Mouse (Mus musculus): ENCODE measurements around the gene Mid1. TPM values are rescaled to one million over a fixed set of nuclear protein-coding genes. Genes with fewer than 3 reads are reported as not detected.
"Not testable (repeated sequence)": the region's sequence is repeated elsewhere in the genome, so short reads cannot be mapped to it uniquely, and the experiment has no call there.

The Mid1 gene
- polyA plus RNA-seq, 1 experiment from 2014 or later = 13.7 TPM

GRCm38 (mm10) chrX:170003536-170003935 is 318.5 kb downstream of the Mid1 start:
- H3K9me3 ChIP-seq (replicated peaks; ENCODE audit: control insufficient read depth, low read length) = peaks cover 28% of the 10 kb centered on the region
- H3K9ac ChIP-seq (replicated peaks; ENCODE audit: low read length); H3K36me3 ChIP-seq (replicated peaks; ENCODE audit: control insufficient read depth, insufficient read depth, low read depth, low read length); DNase-seq (ENCODE audit: low spot score); ATAC-seq (replicated peaks; ENCODE audit: insufficient number of reproducible peaks, low FRiP score, low TSS enrichment, low read depth); H3K27me3 ChIP-seq (ENCODE audit: control insufficient read depth, insufficient read depth, low read length); H3K4me2 ChIP-seq (ENCODE audit: low read depth, low read length); H3K4me3 ChIP-seq (ENCODE audit: low read depth, low read length); H3K27ac ChIP-seq (replicated peaks; ENCODE audit: low read depth, low read length); H3K4me1 ChIP-seq (ENCODE audit: control insufficient read depth, insufficient read depth, low read length): not testable (repeated sequence)
- WGBS = 25% methylated on average over 1 of the region's 1 CpGs

GRCm38 (mm10) chrX:170004236-170004635 is 319.2 kb downstream of the Mid1 start:
- WGBS = 39% methylated on average over 2 of the region's 2 CpGs
- H3K9ac ChIP-seq (replicated peaks; ENCODE audit: low read length); H3K4me1 ChIP-seq (ENCODE audit: control insufficient read depth, insufficient read depth, low read length); H3K27ac ChIP-seq (replicated peaks; ENCODE audit: low read depth, low read length); H3K4me2 ChIP-seq (ENCODE audit: low read depth, low read length); H3K4me3 ChIP-seq (ENCODE audit: low read depth, low read length); H3K36me3 ChIP-seq (replicated peaks; ENCODE audit: control insufficient read depth, insufficient read depth, low read depth, low read length); H3K27me3 ChIP-seq (ENCODE audit: control insufficient read depth, insufficient read depth, low read length); DNase-seq (ENCODE audit: low spot score): not testable (repeated sequence)
- 0 out of 2 replicates have a peak, but pooled peaks have one; percentile 19 for ATAC-seq (replicated peaks; ENCODE audit: insufficient number of reproducible peaks, low FRiP score, low TSS enrichment, low read depth)
- H3K9me3 ChIP-seq (replicated peaks; ENCODE audit: control insufficient read depth, low read length) = peaks cover 31% of the 10 kb centered on the region

- H3K27ac ChIP-seq (replicated peaks; ENCODE audit: low read depth, low read length); H3K4me3 ChIP-seq (ENCODE audit: low read depth, low read length); H3K4me2 ChIP-seq (ENCODE audit: low read depth, low read length); H3K27me3 ChIP-seq (ENCODE audit: control insufficient read depth, insufficient read depth, low read length); H3K4me1 ChIP-seq (ENCODE audit: control insufficient read depth, insufficient read depth, low read length); H3K9ac ChIP-seq (replicated peaks; ENCODE audit: low read length); ATAC-seq (replicated peaks; ENCODE audit: insufficient number of reproducible peaks, low FRiP score, low TSS enrichment, low read depth); H3K36me3 ChIP-seq (replicated peaks; ENCODE audit: control insufficient read depth, insufficient read depth, low read depth, low read length); DNase-seq (ENCODE audit: low spot score): not testable (repeated sequence)
- H3K9me3 ChIP-seq (replicated peaks; ENCODE audit: control insufficient read depth, low read length) = peaks cover 36% of the 10 kb centered on the region
- 28% methylated on average over 5 of the region's 5 CpGs for WGBS
Observed at GRCm38 (mm10) chrX:170004793-170005192, 319.8 kb downstream of the Mid1 start.

GRCm38 (mm10) chrX:170005194-170005593 is 320.2 kb downstream of the Mid1 start:
- not testable (repeated sequence) for H3K27ac ChIP-seq (replicated peaks; ENCODE audit: low read depth, low read length); H3K36me3 ChIP-seq (replicated peaks; ENCODE audit: control insufficient read depth, insufficient read depth, low read depth, low read length); H3K27me3 ChIP-seq (ENCODE audit: control insufficient read depth, insufficient read depth, low read length); ATAC-seq (replicated peaks; ENCODE audit: insufficient number of reproducible peaks, low FRiP score, low TSS enrichment, low read depth); H3K4me1 ChIP-seq (ENCODE audit: control insufficient read depth, insufficient read depth, low read length); H3K9ac ChIP-seq (replicated peaks; ENCODE audit: low read length); H3K4me3 ChIP-seq (ENCODE audit: low read depth, low read length); H3K4me2 ChIP-seq (ENCODE audit: low read depth, low read length)
- 22% methylated on average over 13 of the region's 13 CpGs for WGBS
- H3K9me3 ChIP-seq (replicated peaks; ENCODE audit: control insufficient read depth, low read length) = peaks cover 38% of the 10 kb centered on the region
- DNase-seq (ENCODE audit: low spot score) = peak; percentile 1

GRCm38 (mm10) chrX:170005695-170006297 is 320.8 kb downstream of the Mid1 start:
- ATAC-seq (replicated peaks; ENCODE audit: insufficient number of reproducible peaks, low FRiP score, low TSS enrichment, low read depth); H3K27ac ChIP-seq (replicated peaks; ENCODE audit: low read depth, low read length); H3K4me3 ChIP-seq (ENCODE audit: low read depth, low read length); DNase-seq (ENCODE audit: low spot score); H3K9ac ChIP-seq (replicated peaks; ENCODE audit: low read length); H3K27me3 ChIP-seq (ENCODE audit: control insufficient read depth, insufficient read depth, low read length); H3K4me1 ChIP-seq (ENCODE audit: control insufficient read depth, insufficient read depth, low read length); H3K36me3 ChIP-seq (replicated peaks; ENCODE audit: control insufficient read depth, insufficient read depth, low read depth, low read length); H3K4me2 ChIP-seq (ENCODE audit: low read depth, low read length): not testable (repeated sequence)
- WGBS = 46% methylated on average over 1 of the region's 1 CpGs
- peaks cover 42% of the 10 kb centered on the region for H3K9me3 ChIP-seq (replicated peaks; ENCODE audit: control insufficient read depth, low read length)

- not testable (repeated sequence) for ATAC-seq (replicated peaks; ENCODE audit: insufficient number of reproducible peaks, low FRiP score, low TSS enrichment, low read depth); H3K27me3 ChIP-seq (ENCODE audit: control insufficient read depth, insufficient read depth, low read length); H3K36me3 ChIP-seq (replicated peaks; ENCODE audit: control insufficient read depth, insufficient read depth, low read depth, low read length); H3K9ac ChIP-seq (replicated peaks; ENCODE audit: low read length); H3K4me1 ChIP-seq (ENCODE audit: control insufficient read depth, insufficient read depth, low read length); H3K4me3 ChIP-seq (ENCODE audit: low read depth, low read length); H3K4me2 ChIP-seq (ENCODE audit: low read depth, low read length)
- DNase-seq (ENCODE audit: low spot score) = peak; percentile 16
- H3K9me3 ChIP-seq (replicated peaks; ENCODE audit: control insufficient read depth, low read length) = peaks cover 46% of the 10 kb centered on the region
- 45% methylated on average over 3 of the region's 3 CpGs for WGBS
- 0 out of 2 replicates have a peak overlapping the region, but pooled peaks have one; percentile 6 for H3K27ac ChIP-seq (replicated peaks; ENCODE audit: low read depth, low read length)
Observed at GRCm38 (mm10) chrX:170006694-170007247, 321.8 kb downstream of the Mid1 start.

GRCm38 (mm10) chrX:170007375-170008178 is 322.6 kb downstream of the Mid1 start:
- not testable (repeated sequence) for ATAC-seq (replicated peaks; ENCODE audit: insufficient number of reproducible peaks, low FRiP score, low TSS enrichment, low read depth); H3K27ac ChIP-seq (replicated peaks; ENCODE audit: low read depth, low read length); H3K4me3 ChIP-seq (ENCODE audit: low read depth, low read length); H3K4me1 ChIP-seq (ENCODE audit: control insufficient read depth, insufficient read depth, low read length); H3K4me2 ChIP-seq (ENCODE audit: low read depth, low read length); DNase-seq (ENCODE audit: low spot score); H3K27me3 ChIP-seq (ENCODE audit: control insufficient read depth, insufficient read depth, low read length); H3K36me3 ChIP-seq (replicated peaks; ENCODE audit: control insufficient read depth, insufficient read depth, low read depth, low read length); H3K9ac ChIP-seq (replicated peaks; ENCODE audit: low read length)
- H3K9me3 ChIP-seq (replicated peaks; ENCODE audit: control insufficient read depth, low read length) = peaks cover 44% of the 10 kb centered on the region
- 34% methylated on average over 2 of the region's 2 CpGs for WGBS

GRCm38 (mm10) chrX:170008179-170008467 is 323.1 kb downstream of the Mid1 start:
- peak; percentile 0 for DNase-seq (ENCODE audit: low spot score)
- not testable (repeated sequence) for H3K9ac ChIP-seq (replicated peaks; ENCODE audit: low read length); H3K4me3 ChIP-seq (ENCODE audit: low read depth, low read length); H3K4me2 ChIP-seq (ENCODE audit: low read depth, low read length); H3K36me3 ChIP-seq (replicated peaks; ENCODE audit: control insufficient read depth, insufficient read depth, low read depth, low read length); H3K27me3 ChIP-seq (ENCODE audit: control insufficient read depth, insufficient read depth, low read length); H3K27ac ChIP-seq (replicated peaks; ENCODE audit: low read depth, low read length); ATAC-seq (replicated peaks; ENCODE audit: insufficient number of reproducible peaks, low FRiP score, low TSS enrichment, low read depth); H3K4me1 ChIP-seq (ENCODE audit: control insufficient read depth, insufficient read depth, low read length)
- H3K9me3 ChIP-seq (replicated peaks; ENCODE audit: control insufficient read depth, low read length) = peaks cover 44% of the 10 kb centered on the region

Data from embryonic facial prominence, embryonic 11.5 days (tissue).